Mouse (Mus musculus): ENCODE data around the gene Ankrd11. TPM values are rescaled to one million over a fixed set of nuclear protein-coding genes. Genes with fewer than 3 reads are reported as not detected.

Ankrd11 gene
- total RNA-seq, 2 experiments from 2014 or later = 47.4 to 55.4 TPM

DNA sequence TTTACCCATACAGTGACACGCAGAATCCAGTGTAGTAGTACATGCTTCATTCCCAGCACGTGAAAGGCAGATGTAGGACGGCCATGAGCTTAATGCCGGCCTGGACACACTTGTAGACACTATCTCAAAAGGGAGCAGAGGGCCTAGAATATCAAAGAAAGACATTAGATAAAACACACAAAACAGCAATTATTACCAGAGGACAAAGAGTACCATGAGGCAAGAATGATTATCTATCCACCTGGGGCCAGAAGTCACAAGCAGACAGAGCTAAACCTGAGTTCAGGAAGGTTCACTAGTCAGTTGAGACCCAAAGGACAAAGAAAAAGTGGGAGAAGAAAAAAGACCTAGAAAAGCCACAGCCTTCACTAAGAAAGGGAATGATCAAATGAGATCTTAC, 24.9 kb downstream of the Ankrd11 start:
- no peak for DNase-seq
- intact Hi-C loops (cut with DNase I) = no loop called here

DNA sequence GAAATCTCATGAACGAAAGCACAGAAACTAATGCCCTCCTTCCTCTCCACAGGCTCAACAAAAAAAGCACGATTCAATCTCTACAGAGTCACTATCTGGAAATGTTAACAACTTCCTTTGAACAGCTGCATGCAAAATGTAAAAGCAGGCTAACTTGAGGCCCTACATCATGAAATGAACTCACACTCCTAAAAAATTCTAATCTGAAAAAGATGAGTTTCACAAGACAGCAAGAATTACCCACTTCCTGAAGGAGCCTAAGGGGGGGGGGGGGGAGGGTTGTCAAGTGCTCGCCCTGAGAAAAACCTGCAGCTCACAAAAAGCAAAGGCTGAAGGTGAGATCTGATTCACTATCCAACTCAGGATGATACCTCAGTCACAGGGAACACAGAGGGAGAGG, 27.0 kb downstream of the Ankrd11 start:
- no peak for DNase-seq
- intact Hi-C loops (cut with DNase I) = no loop called here

DNA sequence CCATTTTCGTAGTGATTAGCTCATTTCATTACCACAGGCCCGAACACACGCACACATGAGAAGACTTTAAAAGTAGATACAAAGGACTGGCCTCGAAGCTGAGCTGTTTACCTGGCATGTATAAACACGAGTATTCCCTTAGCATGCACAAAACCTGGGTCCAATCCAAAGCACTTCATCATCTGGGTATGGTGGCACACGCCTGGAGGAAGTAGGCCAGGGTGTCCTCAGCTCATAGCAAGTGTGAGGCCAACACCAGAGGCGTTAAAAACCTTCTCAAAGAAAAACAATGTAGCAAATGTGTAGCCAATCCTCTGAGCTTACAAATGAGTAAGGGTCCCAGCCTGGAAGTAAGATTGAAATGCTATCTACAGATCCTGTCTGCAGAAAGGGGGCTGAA, 27.6 kb downstream of the Ankrd11 start:
- intact Hi-C loops (cut with DNase I) = no loop called here
- peak in 1 of 2 experiments; percentile 28 for DNase-seq

DNA sequence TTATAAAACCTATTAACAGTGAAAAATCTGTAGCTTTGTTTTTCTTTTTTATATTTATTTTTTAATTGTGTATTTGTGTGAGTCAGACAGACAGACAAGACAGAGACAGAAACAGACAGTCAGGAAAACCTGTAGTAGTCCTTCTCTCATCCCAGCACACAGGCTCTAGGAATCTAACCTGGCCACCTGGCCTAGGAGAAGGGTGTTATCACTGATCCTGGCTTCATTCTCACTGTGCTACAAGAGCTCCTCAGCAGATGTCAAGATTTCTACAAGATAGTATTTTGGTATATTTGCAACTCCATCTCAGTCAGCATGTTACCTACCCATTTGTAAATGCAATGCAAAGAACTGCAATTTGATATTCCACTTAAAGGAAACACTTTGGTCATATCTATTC, 30.8 kb downstream of the Ankrd11 start:
- no peak for DNase-seq
- intact Hi-C loops (cut with DNase I) = no loop called here

DNA sequence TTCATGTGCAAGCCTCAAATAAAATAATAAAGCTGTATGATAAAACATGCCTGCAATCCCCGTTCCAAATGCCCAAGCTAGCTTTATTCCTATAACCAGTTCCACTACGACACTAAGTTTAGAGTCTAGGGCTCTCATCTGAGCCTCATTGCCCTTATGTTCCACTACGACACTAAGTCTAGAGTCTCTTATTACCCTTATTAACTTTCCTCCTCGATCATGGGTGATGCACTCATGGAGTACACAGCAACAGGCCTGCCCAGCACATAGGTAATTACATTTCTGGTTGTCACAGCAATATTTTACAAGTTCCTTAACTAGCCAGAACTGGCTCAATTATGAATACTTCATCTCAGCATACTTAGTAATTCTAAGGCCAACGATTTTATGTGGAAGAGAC, 36.3 kb downstream of the Ankrd11 start:
- DNase-seq = no peak
- intact Hi-C loops (cut with DNase I) = no loop called here

DNA sequence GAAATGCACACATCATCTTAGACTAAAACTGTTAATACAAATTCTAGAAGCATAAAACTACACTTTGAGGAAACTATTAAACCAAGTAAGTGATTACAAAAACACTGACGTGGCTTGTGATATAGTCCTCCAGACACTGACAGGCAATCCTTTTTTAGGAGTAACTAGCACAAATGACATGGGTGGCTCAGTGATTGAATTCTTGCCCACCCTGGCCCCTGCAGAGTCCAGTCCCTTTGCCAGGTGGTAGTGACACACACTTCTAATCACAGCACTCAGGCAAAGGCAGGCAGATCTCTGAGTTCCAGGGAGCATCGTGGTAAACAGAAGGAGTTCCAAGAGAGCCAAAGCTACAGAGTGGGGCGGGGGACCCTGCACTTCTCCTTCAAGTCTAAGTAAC, 36.7 kb downstream of the Ankrd11 start:
- intact Hi-C loops (cut with DNase I) = no loop called here
- no peak for DNase-seq

DNA sequence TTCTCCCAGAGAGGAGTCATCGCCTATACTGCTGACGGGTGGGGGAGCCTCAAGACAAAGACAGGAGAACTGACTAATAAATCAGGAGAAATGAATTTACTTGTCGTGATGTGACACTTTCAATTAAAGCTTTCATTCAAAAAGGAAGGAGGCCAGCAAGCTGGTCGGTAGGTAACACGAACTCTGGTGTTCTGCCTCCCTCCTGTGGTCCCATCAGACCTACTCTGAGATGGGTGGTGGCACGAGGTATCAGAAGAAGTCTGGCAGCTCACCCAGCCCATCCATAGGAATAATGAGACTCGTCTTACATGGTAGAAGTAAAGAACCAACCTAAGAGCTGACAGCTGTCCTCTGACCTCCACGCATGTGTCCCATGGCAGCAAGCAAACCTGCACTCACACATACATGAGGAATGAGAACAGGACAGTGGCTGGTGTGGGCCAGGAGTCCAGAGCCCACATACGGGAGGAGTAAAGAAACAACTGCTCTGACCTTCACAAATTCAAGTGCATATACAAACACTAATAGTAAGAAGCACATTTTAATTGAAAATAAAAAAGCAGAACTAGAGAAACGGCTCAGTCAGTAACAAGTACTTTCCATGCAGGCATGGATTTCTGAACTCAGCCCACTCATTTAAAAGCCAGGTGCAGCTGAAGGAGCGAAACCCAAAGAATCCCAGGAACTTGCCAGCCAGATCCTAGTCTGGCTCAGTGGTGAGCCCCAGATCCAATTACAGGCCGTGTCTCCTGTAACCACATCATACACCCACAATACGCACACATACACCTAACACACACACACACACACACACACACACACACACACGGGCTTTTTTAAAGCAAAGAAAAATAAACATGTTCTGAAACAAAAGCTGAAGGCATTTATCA, 37.8 kb downstream of the Ankrd11 start:
- intact Hi-C loops (cut with DNase I) = no loop called here
- no peak for DNase-seq

DNA sequence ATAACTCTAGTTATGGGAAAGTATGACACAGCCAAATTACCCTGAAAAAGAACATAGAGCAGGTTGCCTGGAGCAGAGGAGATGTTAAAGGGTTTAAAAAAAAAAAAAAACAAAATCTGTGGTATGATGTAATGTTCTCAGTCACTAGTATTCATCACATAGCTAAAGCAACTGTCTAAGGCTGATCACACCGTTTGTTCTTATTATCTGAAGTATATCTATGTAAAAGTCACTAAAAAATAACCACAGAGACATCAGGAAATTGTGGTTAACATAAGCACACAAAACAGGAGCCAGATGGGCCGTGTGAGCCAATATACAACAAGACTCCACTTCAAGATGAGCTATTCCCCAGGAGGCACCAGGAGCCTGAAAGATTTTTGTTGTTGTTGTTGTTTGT, 41.8 kb downstream of the Ankrd11 start:
- DNase-seq = no peak
- intact Hi-C loops (cut with DNase I) = no loop called here

DNA sequence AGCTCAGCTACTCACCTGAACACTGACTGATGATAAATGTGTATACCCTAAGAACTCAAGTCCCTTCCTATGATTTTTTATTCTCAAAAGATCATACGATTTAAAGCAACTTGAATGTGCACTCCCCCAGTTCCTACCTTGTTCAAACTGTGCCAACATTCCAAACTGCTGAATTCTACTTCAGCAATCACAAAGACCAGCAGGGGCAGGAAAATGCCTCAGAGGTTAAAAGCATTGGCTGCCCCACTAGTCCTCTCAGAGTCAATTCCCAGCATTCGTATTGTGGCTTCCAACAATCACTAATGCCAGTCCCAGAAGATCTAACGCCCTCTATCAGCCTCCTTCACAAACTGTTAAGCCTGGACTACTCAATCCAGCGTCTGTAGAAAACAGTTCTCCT, 44.1 kb downstream of the Ankrd11 start:
- DNase-seq = no peak
- intact Hi-C loops (cut with DNase I) = no loop called here

DNA sequence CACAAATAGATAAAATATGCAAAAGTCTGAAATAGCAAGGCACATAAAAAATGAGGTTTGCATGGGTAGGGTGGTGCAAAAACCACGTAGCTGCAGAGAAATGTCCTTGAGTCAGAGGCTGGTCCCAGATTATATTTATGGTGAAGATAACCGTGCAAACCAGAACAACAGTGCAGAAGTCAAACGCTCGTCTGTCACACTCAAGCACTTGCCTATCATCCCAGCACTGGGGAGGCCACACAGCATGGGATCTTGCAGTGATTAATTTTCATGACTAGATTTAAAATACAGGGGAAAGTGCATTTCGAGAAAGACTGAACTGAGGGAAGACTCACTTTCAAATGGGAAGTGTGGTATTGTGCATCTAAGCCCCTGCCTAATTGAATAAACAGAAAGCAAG, 48.3 kb downstream of the Ankrd11 start:
- no peak for DNase-seq
- intact Hi-C loops (cut with DNase I) = no loop called here

DNA sequence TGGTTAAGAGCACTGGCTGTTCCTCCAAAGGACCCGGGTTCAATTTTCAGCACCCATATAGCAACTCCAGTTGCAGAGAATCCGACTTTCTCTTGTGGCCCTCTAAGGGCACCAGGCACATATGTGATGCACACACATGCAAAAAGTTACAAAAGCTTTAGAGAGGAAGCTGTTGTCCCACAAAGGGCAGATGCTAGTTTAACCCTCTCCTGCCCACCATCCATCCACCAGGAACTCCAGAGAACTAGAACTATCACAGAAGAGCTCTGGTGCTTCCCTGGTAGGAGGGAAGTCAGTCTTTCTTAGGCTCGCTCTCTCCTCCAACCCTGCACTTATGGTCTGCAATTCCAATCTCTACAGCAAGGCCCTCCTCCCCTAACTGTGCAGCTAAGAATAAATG, 49.0 kb downstream of the Ankrd11 start:
- DNase-seq = no peak
- intact Hi-C loops (cut with DNase I) = no loop called here

DNA sequence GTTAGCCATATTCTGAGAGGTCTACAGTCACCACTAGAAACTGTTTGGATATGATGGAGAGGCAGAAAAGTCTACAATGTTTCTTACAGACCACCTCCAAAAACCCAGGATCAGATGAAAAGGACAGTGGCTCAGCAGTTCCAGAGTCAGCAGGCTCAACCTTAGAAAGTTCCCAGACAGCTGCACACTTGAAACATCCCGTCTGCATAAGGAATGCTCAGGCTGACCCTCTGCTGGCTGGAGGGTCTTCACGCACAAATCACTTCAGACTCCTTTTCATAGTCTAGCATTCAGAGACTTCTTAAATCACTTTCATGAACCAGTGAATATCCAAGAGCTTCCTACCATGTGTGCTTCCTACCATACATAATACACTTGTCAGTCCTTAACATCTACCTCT, 49.8 kb downstream of the Ankrd11 start:
- intact Hi-C loops (cut with DNase I) = no loop called here
- DNase-seq = no peak

DNA sequence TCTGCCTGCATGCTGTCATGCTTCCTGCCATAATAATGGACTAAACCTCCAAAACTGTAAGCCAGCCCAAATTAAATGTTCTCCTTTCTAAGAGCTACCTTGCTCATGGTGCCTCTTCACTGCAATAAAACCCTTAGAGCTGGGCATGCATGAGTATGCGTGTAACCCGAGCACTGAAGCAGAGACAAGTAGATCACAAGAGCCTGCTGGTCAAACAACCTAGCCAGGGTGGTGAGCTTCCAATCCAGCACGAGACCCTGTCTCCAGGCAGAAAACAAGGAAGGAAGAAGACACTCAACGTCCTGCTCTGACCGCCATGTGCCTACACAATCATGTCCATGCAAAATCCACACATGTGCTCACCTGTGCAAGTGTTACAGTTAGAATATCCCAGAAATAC, 50.7 kb downstream of the Ankrd11 start:
- intact Hi-C loops (cut with DNase I) = no loop called here
- no peak for DNase-seq

DNA sequence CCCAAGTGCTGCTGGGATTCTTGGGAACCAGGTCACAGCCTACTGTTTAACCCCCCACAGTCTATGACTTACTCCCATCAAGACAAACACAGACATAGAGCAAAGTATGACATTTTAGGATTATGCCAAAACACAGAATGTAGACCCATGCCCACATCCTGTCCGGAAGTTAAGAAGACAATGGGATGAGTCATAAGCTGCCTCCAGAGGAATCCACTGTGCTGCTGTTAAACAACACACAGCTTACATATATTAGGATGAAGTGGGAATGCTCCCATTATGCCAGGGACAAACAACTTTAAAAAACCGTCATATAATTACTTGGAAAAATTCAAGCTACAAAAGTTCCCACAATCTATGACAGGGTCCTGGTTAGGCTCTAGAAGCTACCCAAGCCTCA, 52.1 kb downstream of the Ankrd11 start:
- DNase-seq = no peak
- intact Hi-C loops (cut with DNase I) = loop anchor here (5.0 kb wide), 1 partner anchor 47 kb away; no protein-coding TSS in a partner anchor

DNA sequence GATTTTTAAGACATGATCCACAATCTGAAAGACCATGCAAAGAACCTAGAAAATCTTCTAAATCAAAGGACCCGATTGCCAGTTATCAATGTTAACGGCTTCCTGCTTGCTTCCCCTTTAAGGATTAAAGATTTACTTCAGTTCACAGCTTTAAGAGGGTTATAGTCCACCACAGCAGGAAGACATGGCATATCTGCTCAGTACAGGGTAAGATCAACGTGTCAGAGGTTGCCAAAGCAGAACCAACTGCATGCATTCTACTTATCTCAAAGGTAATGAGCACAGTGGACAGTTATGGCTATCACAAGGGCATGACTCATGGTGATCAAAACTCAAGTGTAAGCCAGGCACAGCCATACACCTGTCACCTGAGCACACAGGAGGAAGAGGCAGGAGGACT, 53.1 kb downstream of the Ankrd11 start:
- intact Hi-C loops (cut with DNase I) = loop anchor here (5.0 kb wide), 1 partner anchor 48 kb away; no protein-coding TSS in a partner anchor
- no peak for DNase-seq

DNA sequence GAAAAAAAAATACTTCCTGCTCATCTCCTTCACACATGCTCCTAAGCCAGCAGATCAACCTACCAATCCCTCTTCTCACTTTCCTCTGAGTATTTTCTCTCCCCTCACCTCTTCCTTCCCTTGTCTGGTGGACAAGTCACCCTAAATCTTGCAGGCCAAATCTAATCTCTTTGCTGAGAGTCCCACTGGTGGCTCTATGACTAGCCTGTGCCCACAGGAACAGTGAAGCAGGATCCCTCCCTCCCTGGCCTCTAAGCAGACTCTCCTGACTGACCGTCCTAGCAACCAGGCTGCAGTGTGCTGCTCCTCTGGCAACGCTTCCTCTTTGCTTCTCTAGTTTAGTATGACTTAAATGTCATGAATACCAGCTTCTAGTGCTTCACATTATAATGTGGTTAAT, 54.8 kb downstream of the Ankrd11 start:
- DNase-seq = no peak

DNA sequence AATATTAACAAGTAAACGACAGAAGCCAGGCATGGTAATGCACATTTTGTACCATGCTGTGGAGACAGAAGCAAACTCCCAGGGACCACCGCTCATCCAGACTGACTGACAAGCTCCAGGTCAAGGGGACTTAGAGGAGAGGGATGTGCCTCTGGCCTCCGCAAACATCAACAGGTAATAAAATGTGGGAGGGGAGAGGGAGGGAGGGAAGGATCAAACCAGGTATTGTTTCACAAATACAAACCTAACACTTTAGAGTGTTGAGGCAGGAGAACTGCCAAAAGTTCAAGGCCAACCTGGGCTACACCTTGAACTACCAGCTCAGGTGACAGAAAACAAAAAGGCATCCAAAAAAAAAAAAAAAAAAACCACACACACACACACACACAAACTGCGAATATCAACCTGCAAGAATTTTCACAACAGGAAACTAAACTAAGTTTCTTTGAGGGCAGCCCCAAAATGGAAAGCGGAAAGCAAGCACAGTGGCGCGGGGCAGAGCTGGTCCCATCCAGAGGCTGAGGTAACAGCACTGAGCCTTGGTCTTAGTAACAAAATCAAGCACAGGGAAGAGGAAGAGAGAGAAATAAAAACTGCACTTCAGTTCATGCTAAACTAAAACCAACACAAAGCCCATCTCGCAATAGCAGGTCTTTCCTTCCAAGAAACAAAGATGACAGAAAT, 55.4 kb downstream of the Ankrd11 start:
- no peak for DNase-seq
- intact Hi-C loops (cut with DNase I) = loop anchor here (5.0 kb wide), 1 partner anchor 51 kb away; no protein-coding TSS in a partner anchor

More for the DNA sequence above, 54.8 kb downstream of the Ankrd11 start:
- intact Hi-C loops (cut with DNase I) = loop anchor here (5.0 kb wide), 1 partner anchor 50 kb away; no protein-coding TSS in a partner anchor

DNA sequence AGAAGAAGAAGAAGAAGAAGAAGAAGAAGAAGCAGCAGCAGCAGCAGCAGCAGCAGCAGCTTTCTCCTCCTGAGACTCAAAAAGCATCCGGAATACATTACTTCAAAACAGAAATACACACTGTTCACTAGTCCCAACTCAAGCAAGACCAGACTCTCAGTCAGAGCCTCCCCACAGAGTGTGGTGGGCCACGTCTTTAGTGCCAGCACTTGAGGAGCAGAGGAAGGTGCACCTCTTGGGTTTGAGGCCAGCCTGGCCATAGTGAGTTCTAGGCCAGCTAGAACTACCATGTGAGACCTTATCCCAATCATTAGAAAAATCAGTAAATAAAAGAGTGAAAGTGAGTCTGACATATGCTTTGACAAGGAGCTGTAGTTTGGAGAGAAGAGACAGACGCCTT, 57.9 kb downstream of the Ankrd11 start:
- intact Hi-C loops (cut with DNase I) = no loop called here
- no peak for DNase-seq

DNA sequence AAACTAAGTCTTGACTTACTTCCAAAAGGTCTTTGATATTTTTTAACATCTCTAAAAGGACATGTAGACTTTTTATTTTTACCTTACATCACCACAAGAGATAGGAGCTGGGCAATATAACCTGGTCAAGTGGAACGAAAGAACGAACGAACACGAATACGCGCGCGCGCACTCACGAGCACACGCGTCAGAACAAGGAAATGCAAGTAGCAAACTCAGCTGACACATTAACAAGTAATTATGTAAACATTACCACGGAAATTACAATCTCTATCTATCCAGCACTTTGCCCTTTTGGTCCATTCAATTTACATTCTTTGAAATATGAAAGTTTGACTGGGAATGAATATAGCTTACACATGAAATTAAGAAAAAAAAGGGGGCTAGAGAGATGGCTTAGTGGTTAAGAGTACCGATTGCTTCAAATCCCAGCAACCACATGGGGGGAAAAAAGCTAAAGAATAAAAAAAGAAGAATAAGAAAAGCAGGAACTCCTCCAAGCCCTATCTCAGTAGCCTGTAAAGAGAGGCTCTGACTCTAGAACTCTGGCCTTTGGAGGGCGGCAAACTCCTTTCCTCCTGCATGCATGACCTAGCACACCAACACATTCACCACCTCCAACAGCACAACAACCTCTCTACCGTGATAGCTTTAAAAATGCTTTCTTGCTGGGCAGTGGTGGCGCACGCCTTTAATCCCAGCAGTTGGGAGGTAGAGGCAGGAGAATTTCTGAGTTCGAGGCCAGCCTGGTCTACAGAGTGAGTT, 58.7 kb downstream of the Ankrd11 start:
- intact Hi-C loops (cut with DNase I) = no loop called here
- no peak for DNase-seq

DNA sequence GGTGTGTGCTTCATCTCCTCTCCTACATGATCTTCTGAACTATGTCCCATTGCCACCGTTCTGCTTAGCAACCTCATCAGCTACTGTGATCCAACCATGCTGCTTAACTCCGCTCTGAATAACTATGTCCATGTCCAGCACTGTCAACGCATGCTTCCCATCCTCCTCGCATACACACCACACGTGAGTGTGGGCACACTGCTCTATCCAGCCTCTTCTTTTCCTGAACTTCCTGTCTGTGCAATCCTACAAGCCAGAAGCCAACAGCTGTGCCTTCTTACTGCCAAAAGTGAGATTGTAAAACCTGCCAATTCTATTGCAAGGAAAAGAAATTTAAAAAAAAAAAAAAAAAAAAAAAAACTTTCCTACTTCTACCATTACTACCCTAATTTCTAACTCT, 60.4 kb downstream of the Ankrd11 start:
- intact Hi-C loops (cut with DNase I) = no loop called here

DNA sequence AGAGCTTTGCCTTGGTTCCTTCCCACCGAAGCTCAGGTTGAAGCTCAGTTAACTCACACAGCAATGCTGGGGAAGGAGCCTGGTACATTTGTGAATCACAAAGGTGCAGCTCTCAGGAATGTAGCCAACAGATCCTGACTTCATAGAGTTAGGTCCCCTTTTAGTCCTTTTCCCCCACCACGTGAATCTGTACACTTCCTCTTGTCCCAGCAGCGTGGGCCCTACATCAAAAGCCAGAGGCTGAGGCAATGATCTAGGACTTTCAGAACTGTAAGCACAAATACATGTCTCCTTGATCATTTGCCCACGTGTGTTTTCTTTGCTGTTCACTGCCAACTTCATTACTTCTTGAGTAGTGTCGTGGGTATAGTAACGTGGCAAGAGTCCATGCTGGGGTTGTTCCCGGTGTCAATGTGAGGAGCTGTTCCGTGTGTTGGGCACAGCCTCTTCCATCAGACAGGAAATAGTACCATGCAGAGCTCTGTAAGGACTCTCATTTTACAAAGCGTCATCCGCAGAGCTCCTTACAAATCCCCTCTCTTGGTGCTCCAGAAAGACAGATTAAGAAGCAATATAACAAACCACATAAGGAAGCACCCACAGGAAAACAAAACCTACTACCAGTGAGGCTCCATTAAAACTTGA, 62.1 kb downstream of the Ankrd11 start:
- DNase-seq = no peak
- intact Hi-C loops (cut with DNase I) = no loop called here

More for the DNA sequence above, 60.4 kb downstream of the Ankrd11 start:
- no peak for DNase-seq

Measured in gastrocnemius, postnatal 36 days (tissue).